Mouse (Mus musculus) brain, adult 2 months (tissue): ENCODE results near the gene Nacc1.
"Not testable (repeated sequence)": the region's sequence is repeated elsewhere in the genome, so short reads cannot be mapped to it uniquely, and the experiment has no call there.

ENCODE experiments used
- DNase-seq: peaks from one replicate; pipeline ENCODE4 v3.0.0; 2011; ENCODE audit warnings: low read depth, low spot score

The Nacc1 gene

GRCm38 (mm10) chr8:84640617-84641294 is 46.9 kb downstream of the Nacc1 start:
- DNase-seq = no peak

DNA sequence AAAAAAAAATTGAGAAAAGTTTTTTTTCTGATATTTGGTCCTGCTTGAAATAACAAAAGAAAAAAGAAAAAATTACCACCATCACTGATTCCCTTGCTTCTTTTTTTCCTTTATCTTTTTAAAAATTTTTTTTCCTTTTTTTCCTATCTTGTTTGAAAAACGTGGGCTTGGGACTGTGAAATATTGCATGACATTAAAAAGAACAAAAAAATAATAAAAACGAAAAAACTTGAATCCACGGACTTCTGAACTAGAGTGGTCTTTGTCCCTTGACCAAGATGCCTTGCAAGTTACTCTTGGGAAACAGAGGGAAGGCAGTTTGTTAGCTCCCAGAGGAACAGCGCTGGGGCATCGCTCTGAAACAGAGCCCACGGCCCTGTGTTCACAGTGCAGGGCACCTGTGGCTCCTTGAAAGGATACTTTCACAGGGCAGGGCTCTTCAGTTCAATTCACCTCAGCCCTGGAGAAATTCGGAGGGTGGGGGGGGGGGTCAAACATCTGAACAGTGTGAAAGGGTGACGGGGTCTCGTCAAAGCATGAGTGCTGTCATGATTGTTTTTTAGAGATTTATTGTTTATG is 47.6 kb downstream of the Nacc1 start:
- no peak for DNase-seq

DNA sequence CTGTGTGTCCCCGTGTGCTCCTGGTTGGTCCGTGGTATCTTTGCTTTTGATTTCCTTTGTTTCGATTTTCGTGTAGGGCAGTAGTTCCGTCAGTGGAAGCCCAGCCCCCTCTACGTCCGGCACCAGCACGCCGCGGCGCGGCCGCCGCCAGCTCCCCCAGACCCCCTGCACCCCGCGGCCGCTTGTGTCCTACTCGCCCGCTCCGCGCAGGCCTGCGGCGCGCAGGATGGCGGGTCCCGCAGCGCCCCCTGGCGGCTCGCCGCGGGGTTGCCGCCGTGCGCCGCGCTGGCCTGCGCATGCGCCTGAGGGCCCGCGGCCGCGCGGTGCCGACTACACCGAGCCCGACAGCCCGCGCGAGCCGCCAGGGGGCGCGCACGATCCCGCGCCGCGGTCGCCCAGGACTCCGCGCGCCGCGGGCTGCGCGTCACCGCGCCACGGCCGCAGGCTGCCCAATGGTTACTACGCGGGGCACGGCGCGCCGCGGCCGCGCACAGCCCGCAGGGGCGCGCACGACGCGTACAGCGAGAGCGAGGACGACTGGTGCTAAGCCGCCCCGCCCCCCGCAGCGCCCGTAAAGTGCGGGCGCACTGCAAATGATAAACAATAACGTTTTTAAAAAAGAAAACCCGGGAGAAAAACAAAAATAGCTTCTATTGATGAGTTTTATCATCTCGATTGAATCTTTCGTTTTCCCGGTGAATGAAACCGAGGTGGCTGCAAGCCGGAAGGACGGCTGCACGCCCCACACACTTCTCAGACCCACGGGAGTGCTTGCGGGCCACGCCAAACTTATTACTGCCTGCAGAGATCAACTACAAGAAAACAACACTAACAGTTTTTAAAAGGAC is 48.3 kb downstream of the Nacc1 start:
- DNase-seq = peak; percentile 98

DNA sequence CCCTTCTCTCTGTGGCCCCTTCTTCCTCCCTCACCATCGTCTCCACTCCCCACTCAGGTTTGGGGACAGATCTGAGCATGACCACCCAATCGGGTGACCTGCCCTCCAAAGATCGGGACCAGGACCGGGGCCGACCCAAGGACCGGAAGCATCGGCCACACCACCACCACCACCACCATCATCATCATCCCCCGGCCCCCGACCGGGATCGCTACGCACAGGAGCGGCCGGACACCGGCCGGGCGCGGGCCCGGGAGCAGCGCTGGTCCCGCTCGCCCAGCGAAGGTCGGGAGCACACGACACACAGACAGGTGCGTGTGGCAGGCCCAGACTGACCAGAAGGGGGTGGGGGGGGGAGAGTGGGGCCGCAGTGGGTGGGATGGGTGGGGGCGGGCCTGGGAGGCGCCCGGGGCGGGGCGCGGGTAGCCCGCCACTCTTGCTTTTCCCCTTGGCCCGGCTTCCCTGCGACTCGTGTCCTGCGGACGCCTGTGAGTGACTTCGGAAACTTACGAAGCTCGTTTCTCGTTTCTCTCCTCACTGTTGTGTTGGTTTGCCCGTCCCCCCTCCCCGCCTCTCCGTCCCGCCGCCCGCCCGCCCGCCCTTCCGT is 49.0 kb downstream of the Nacc1 start:
- no peak for DNase-seq

- no peak for DNase-seq
Observed at GRCm38 (mm10) chr8:84637946-84638554, 49.6 kb downstream of the Nacc1 start.

DNA sequence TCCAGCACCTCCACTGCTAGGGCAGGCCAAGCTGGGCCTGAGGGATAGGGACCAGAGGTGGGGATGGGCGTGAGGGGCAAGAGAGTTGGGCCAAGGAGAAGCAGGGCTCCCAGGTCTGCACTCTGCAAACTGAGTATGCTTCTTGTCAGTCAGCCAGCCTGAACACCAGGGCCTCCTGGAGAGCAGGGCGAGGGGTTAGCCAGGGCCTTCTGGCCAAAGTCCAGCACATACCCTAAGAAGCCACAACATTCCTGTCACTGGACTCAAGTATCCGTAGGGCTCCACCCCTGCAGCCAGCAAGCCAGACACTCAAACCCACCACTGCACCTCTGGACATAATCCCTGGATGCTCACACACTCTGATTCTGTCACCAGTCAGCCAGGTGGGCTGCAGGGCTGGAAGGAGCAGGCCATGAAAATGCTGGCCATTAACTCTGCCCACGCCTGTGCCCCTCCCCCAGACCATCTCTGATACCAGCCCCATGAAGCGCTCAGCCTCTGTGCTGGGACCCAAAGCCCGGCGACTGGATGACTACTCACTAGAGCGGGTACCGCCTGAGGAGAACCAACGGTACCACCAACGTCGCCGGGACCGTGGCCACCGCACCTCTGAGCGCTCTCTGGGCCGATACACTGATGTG is 51.5 kb downstream of the Nacc1 start:
- DNase-seq = no peak

DNA sequence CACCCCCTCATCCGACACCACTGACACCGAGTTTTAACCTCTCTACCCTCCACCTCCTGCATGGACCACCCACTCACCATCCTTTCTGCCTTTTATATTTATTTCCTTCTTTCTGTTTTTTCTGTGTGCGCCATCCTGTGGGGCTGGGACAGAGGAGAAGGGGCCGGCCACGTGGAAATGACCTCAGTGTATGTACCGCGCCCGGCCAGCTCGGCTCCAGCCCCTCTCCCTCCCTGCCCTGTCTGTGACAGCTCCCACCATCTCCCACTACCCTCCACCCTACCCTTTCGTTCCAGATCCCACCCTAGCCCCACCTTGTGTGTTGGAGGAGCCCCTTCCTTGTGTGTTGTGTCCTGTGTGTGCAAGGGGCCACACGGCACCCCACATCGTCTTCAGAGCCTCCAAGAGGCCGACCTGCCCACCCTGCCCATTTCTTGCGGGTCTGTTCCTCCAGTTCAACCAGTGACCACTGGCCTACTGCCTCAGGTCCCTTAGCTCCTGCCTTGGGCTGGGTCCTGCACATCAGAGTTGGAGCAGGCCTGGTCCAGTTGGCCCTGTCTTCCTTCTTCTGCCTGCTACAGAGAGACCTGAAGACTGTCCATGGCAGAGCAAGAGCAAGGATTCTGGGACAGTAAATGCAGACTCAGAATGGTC is 52.1 kb downstream of the Nacc1 start:
- no peak for DNase-seq

DNA sequence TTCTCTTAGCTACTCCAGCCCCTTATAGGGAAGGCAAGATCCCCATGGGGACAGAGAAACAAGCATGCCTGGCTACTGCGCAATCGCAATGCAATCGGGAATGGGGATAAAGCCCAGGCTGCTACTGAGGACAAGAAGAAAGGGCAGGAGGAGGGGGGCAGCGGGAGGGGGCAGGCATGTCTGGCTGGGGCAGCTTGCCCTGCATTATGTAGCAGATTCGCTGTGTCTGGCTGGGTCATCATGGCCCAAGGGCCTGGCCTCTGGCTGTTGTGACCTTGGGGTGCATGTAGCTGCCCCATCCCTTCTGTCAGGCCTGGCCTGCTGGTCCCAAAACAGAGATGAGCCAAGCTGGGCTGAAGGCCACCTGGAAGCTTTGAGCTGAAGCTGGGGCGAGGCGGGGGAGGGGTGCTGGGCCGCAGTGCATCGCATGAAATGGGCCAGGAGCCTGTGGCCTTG is 52.8 kb downstream of the Nacc1 start:
- peak; percentile 99 for DNase-seq

DNA sequence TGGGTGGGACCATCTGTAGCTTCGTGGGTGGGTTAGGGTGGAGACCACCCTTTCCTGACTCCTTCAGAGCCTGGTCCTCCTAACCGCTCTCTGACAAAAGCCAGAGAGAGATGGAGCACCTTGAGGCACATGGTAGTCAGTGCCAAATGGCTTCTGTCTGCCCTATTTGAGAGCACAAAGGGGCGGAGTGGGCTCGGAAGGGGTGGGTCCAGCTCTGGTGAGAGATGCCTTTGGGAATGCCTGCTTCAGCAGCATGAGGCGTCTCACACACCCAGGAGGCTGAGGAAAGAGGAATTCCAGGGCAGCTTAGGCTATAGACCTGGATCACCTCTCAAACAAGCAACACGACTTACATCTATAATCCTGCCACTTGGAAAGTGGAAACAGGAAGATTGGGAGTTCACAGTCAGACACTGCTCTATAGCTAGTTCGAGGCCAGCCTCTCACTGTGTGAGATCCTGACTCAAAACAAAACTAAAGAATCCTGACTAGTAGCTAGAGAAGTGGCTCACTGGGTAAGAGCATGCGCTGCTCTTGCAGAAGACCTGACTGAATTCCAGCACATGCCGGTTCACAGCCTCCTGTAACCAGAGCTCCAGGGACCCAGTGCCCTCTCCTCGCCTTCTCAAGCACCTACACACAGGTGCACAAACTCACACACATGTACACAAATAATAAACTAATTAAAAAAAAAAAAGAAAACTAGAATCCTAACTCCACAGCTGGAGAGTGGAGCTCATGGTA is 53.6 kb downstream of the Nacc1 start:
- DNase-seq = no peak

DNA sequence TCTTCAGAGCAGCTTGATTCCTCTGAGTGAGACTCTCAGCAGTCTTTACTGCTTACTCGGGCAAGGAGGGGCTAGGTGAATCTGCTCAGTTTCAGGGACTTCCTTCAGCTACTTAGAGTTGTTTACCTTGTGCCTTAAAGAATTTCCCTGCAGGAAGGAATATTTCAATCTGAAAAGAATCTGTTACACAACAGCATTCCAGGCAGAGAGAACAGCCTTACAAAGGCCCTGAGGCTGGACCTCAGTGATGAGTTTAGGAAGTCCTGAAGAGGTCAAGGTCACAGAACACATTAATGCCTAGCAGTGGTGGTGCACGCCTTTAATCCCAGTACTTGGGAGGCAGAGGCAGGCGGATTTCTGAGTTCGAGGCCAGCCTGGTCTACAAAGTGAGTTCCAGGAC is 55.8 kb downstream of the Nacc1 start:
- no peak for DNase-seq

- DNase-seq = no peak
Observed at GRCm38 (mm10) chr8:84630145-84630544, 57.5 kb downstream of the Nacc1 start.

GRCm38 (mm10) chr8:84629586-84629985 is 58.1 kb downstream of the Nacc1 start:
- DNase-seq = no peak

DNA sequence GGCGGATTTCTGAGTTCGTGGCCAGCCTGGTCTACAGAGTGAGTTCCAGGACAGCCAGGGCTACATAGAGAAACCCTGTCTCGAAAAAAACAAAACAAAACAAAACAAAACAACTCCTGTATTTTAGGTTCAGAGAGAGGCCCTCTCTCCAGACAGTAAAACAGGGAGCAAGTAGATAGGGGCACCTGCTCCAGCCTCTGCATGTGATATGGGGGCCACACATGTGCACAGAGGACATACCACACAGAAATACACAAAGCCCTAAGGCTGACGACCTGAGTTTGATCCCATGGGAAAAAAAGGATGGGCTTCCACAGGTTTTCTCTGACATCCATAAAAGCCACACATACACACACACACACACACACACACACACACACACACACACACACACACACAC is 64.2 kb downstream of the Nacc1 start:
- DNase-seq = not testable (repeated sequence)

- no peak for DNase-seq
Observed at GRCm38 (mm10) chr8:84621102-84621625, 66.5 kb downstream of the Nacc1 start.
